Mouse (Mus musculus): Measurements from ENCODE around the gene Olfr1412.

The Olfr1412 gene

DNA sequence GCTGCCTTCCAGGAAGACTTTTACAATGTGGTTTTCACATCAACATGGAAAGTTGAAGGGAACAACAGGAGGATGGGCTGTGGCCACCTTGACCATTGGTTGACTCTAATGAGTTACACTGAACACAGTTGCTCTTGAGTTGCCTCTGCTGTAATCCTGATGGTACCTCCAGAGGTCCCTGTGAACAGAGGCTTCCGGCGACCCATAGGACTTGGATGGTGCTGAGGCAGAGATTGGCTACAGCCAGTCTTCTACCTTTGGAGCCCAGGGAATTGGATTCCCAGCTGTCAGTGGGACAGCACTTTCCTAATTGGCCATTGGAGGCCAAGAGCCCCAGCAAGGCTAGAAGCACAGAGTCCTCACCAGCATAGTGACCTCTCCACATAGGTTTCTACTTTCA is at the start of gene Olfr1412:
Gene Olfr1412 (plus strand): TSS at position 301 of the 400 bp plus-strand sequence.
- no peak for DNase-seq (ENCODE audit: low read depth in 2 of 2, low spot score in 2 of 2)

DNA sequence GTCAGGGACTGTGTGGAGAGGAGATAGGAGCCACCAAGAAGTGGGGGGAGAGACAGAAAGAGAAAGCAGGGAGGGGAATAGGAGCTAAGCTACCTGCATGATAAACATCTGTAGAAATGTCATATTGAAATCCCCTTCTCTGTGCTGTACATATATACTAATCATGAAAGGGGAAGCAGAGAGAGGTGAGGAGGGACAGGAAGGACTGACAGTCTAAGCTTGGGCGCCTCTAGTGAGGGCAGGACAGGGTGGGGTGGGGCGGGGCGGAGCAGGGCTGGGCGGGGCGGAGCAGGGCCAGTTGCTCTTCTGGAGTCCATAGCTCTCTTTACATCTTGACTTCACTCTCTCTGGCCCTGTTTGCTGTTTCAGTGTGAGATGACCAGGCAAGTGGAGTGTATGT is 48.6 kb upstream of the Olfr1412 start:
- no peak for DNase-seq (ENCODE audit: low read depth in 2 of 2, low spot score in 2 of 2)

DNA sequence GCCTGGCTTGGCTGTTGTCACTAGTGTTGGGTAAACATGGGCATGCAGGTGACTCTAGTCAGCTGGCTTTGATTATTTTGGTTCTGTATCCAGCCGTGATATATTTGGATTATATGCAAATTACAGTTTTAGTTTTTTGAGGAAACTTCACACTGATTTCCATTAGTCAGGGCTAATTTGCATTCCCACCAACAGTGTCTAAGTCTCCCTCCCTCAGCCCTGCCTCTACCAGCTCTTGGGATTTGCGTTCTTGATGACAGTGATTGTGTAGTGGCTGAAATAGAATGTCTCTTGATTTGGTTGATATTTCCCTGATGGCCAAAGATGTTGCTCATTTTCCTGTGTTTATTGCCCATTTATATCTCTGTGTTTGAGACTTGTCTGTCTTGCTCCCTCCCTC is 46.5 kb upstream of the Olfr1412 start:
- DNase-seq (ENCODE audit: low read depth in 2 of 2, low spot score in 2 of 2): no peak

DNA sequence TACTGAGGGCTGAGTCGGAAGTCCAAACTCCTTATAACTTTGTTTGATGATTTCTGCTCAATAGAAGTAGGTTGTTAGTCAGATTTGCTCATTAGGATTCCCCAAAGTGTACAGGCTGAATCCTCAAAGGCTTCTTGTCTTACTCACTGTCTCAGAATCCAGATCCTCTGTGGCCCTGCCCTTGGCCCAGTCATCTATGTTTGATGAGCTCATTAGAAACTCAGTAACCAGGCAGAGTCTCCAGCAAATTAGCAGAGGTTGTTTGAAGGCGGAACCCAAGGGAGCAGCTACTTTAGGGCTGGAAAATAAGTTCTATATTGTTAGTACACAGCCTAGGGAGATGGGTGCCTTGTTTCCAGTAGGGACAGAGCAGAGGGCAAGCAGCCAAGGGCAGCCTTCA is 39.6 kb upstream of the Olfr1412 start:
- no peak for DNase-seq (ENCODE audit: low read depth in 2 of 2, low spot score in 2 of 2)

DNA sequence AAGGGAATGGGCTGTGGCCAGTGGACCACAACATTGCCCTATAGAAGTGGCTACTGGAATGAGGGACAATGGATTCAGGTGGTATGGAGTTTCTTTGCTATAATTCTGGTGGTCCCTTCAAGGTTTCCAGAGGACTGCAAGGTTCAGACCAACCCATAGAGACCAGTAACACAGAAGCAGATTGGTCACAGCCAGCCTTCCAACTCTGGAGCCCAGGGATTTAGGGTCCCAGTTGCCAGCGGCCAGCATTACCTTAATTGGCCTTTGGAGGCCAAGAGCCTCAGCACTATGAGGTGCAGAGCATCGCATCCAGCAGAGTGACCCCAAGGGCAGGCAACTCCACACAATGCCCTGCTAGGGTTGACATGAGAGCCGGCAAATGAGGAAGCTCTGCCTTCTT is 14.6 kb upstream of the Olfr1412 start, which contains the start of gene Olfr1413:
Gene Olfr1413 (plus strand): TSS at position 301 of the 400 bp plus-strand sequence.
- DNase-seq (ENCODE audit: low read depth in 2 of 2, low spot score in 2 of 2): no peak

DNA sequence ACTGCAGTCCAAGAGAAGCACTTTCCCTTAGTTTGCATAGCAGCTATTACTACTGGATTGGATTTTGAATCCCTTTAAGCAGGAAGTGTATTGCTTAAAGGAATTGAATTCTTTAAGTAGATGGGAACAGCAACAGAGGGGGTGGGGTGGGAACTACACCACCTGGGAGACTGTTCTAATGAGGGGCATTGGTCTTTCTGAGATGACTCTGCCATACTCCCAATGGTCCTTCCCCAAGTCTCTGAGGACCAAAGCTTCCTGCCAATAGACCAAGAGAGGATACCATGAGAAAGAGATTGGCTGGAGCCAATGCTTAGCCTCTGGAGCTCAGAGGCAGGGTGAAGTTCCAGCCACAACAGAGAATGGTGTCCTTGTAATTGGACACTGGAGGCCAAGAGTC is 8.5 kb downstream of the Olfr1412 start, which contains the start of gene Olfr1411:
Gene Olfr1411 (plus strand): TSS at position 301 of the 400 bp plus-strand sequence.
- no peak for DNase-seq (ENCODE audit: low read depth in 2 of 2, low spot score in 2 of 2)

DNA sequence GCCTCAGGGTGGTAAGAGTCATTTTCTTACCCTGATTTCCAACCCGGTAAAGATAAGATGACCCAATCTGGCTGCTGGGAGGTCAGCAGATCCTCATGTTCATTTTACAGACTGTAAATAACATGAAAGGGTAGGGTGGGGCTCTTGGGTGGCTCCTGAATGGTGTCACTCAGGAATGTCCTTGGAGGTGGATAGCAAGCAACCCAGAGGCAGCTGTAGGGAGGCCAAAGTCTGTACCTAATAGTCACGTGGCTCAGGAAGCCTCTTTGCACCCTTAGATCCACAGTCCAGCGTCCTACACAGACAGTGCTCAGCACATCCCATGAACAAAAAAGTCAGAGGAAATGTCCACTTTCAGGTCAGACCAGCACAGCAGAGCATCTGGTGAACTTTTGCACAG is 10.4 kb downstream of the Olfr1412 start:
- DNase-seq (ENCODE audit: low read depth in 2 of 2, low spot score in 2 of 2): no peak

DNA sequence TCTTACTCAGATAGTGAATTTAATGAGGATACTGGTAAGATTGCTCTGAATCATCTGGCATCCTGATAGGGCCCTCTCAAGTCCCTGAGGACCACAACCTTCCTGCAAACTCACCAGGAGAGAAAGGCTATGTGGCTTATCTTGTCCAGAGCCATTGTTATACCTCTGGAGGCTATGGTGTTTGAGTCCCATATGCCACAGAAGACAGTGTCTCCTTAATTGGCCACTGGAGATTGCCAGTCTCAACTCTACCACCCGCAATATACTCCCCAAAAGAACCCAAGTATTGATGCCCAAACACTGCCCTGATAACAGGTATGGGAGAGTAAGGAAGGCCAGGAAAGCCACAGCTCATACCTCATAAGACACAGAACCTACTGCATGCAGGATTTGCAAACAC is 19.9 kb downstream of the Olfr1412 start, which contains the start of gene Olfr1410:
Gene Olfr1410 (plus strand): TSS at position 301 of the 400 bp plus-strand sequence.
- no peak for DNase-seq (ENCODE audit: low read depth in 2 of 2, low spot score in 2 of 2)

DNA sequence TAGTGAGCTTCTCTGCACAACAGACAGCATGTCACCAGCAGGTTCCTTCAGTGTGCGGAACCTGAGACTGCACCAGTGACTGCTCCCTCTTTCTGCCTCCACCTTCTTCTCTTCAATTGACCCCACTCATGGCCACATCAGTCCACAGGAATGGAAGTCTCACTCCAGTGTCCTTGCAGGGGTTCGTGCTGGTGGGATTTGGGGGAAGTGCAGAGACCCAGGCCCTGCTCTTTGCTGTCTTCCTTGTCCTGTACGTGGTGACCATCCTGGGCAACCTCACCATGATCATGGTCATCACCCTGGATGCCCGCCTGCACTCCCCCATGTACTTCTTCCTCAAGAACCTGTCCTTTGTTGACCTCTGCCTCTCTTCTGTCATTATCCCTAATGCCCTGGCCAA is 22.1 kb downstream of the Olfr1412 start:
- no peak for DNase-seq (ENCODE audit: low read depth in 2 of 2, low spot score in 2 of 2)

DNA sequence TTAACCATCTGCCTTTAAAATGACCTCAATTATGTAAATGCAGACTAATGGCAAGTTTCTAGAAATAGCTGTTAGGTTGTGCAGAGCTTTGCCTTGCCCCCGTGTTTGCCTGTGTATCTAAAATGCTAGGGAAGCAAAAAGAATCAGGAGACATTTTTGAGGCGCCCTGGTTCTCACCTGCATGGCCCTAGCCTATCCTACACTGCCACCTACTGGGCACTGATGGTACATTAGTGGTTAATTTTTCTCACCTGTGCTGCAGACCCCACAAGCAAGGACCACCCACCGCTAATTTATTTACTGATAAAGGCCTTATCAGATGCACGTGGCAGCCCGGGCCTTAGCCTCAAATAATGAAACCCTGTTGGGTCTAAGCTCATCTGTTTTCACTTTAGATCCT is 25.4 kb downstream of the Olfr1412 start:
- DNase-seq (ENCODE audit: low read depth in 2 of 2, low spot score in 2 of 2): peak; percentile 57 to 71

DNA sequence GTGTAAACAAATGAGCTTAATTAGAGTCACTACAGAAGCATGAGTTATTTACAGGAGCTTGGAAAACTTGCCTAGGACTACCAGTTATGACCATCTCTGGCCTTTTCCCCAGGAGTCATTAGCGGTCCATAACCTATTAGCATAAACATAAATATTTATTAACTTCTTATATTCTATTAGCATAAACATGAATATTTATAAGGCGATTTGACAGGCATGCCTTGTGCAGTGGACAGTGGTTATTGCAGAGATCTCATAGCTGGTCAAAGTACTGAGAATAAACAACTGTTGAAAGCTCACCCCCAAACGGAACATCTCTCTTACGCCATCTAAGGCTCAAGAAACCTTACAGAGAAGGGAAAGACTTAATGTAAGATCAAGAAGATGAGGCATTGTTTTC is 27.6 kb downstream of the Olfr1412 start:
- no peak for DNase-seq (ENCODE audit: low read depth in 2 of 2, low spot score in 2 of 2)

DNA sequence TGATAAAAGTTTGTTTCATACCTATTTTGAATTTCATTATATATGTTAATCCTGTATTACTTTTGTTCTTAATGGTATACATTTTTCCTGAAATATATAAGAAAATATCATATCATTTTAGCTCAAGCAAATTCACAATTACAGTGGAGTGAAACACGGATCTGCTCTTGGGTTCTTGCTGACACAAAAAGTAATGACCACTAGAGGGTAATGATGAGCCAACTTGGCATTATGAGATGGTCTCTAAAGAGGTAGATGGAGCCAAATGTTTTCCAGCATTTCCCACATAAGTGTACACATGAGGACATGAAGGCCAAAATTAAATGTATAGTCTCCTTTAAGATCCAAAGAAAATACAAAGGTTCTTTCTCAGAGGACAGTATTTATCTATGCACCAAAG is 28.9 kb downstream of the Olfr1412 start:
- no peak for DNase-seq (ENCODE audit: low read depth in 2 of 2, low spot score in 2 of 2)

DNA sequence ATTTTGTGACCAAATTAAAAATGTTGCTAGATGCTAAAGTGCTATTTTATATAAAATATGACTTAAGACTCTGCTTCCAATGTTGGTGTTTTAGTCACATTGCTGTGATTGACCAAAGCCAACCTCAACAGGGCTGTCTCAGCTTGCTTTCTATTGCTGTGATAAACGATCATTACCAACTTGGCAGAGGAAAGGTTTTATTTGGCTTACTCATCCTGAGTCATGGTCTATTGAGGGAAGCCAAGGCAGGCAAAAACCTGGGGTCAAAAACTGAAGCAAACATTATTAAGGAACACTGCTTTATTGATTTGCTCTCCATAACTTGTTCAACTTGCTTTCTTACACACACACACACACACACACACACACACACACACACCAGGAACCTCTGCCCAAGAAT is 30.5 kb downstream of the Olfr1412 start:
- DNase-seq (ENCODE audit: low read depth in 2 of 2, low spot score in 2 of 2): no peak

DNA sequence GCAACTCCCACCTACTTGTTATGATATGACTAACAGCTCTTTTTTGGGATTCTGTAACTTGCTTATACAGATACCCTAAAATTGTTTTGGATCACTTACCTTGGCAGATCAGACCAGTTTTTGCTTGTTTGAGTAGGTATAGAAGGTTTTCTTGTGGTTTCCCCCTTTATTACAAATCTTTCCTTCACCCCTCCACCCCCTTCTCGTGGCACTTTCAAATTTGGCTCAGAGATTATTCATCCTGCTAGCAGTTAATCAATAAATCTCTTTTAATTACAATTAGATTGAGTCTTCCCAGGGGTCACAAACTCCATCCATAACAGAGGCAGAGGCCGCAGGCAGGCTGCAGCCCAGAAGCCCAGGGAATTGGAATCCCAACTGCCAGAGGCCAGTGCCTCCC is 31.9 kb downstream of the Olfr1412 start, which contains the start of gene Olfr12:
Gene Olfr12 (plus strand): TSS at position 301 of the 400 bp plus-strand sequence.
- DNase-seq (ENCODE audit: low read depth in 2 of 2, low spot score in 2 of 2): no peak

DNA sequence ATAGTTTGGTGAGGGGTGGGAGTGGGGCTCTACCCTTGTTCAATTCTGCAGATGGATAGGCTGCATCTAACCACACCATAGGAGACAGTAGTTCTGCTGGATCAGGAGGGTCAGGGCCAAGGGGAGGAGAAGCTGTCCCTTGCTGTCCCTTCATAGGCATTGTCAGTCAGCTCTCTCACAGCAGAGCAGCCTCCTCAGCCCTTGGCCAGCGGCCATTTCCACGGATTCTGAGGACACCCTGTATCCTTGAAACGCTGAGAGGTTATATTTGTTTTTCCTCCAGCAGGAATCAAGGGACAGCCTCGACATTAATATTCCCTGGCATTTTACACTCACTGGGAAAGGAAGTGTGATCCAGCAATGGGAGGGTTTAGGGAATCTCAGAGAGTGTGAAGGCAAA is 32.8 kb downstream of the Olfr1412 start:
- no peak for DNase-seq (ENCODE audit: low read depth in 2 of 2, low spot score in 2 of 2)

DNA sequence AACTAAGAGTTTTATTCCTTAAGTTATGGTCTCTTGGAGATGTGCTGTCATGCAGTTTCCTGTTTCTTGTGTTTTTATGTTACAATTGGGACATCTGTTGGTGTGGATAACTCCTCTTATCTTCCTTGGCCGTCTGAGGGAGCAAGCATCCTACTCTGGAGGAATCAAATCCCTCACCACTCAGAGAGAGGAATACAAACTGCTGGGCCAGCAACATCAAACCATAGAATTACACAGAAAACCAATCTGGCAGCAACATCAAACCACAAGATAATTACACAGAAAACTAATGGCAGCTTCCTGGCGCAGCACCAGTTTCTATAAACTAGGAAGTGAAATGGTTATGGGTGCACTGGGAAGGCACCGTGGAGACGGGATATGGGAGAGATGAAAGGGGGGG is 42.6 kb downstream of the Olfr1412 start:
- no peak for DNase-seq (ENCODE audit: low read depth in 2 of 2, low spot score in 2 of 2)

DNA sequence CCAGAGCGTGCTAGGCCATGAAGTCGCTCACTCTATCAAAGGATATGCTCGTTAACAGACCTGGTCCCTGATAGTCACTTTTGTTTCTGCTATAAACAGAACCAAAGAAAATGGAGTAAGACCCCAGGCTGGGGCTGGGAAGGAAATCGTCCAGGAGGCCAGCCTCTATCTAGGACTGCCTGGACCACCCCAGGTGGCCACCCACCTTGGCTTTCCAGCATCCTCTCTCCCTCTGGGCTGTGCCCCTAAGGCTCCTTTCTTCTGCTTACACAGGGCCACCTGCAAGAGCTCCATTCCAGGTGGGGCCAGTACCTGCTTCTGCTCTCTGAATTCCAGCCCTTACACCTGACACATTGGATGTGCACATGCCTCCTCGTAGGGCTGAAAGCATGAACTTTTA is 46.6 kb downstream of the Olfr1412 start:
- no peak for DNase-seq (ENCODE audit: low read depth in 2 of 2, low spot score in 2 of 2)

DNA sequence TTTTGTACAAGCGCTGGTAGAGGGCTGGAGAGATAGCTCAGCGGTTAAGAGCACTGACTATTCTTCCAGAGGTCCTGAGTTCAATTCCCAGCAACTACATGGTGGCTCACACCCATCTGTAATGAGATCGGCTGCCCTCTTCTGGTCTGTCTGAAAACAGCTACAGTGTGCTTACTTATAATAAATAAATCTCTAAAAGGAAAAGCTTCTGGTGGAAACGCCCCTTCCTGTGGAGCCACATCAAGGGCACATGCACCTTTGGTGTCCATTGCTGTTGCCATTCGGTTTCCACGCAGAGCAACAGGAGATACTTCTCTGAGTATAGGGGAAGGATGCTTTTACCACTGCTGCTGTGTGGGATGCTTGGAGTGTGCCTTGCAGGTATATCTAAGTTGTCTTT is 47.4 kb downstream of the Olfr1412 start:
- peak in 1 of 2 experiments; percentile 30 for DNase-seq (ENCODE audit: low read depth in 2 of 2, low spot score in 2 of 2)

DNA sequence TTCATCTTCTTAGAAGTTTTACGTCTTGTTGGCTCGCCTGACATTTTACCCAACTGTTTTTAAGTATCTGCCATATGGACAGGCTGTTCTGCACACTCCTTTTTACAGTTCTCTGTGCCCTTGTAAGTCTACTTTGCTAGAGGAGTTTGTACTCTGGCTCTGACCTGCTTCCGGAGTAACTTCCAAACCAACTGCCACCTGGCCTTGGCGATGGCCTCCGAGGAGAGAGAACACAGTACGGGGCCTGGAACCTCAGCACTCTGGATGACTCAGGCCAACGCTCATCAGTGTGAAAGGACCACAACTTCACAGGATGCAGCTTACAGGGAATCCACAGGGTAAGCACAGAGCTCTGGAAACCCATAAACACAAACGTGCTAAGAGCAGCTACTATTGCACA is 48.1 kb downstream of the Olfr1412 start:
- DNase-seq (ENCODE audit: low read depth in 2 of 2, low spot score in 2 of 2): no peak

DNA sequence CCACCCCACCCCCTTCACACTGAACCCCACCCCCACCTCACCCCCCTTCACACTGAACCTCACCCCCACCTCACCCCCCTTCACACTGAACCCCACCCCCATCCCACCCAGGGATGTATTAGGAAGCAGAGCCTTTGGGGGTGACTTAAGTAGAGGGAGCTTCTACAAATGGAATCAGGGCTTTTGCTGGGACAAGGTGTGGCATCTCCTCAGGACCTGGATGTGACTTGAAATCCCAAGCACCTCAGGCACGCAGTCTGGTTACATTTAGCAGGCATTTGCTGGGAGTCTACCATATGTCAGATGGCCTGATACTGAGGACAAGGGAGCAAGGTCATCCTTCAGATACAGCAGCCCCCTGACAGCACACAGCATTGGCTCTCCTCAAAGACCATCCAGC is 49.0 kb downstream of the Olfr1412 start:
- DNase-seq (ENCODE audit: low read depth in 2 of 2, low spot score in 2 of 2): no peak

DNA sequence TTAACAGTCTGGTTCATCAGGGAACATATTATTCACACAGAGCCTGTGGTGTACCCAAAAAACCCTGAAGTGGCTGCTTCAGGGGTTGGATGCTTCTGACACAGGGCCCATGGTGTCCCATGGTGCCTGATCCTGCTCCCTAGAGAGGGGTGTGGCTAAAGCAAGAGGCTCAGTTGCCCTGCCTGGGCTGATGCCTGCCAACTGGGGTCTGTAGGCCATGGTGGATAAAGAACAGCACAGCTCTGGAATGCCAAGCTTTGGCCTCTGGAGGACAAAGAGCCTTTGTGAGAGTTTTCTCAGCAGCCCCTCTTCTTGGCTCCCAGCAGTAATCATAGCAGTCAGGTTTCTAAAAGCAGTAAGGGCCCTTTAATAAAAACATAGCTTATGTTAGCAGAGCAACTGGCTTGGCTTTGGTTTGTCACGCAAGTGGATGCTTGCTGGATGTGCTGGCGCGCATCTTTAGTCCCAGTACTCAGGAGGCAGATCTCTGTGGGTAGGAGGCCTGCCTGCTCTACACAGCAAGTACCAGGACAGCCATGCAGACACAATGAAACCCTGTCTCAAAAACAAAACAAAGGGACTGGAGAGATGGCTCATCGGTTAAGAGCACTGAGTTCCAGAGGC is 49.5 kb downstream of the Olfr1412 start:
- DNase-seq (ENCODE audit: low read depth in 2 of 2, low spot score in 2 of 2): no peak

DNA sequence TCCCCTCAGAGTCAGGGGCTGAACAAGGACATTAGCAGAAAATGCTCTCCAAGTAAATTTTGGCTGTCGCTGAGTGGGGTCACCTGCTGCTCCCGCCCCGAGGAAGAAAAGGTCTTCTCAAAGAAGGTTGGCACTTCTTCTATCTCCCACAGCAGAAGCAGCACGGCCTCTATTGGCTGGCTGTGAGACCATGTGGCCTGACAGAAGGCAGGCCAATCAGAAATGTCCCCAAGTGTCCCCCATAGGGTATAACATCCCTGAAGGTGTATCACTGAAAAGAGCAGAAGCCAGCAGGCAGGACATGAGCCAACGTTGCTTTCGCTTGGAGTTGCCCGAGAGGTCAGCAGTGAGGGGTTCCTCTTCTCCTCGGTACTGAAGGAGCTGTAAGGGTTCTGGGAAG is 50.4 kb downstream of the Olfr1412 start:
- DNase-seq (ENCODE audit: low read depth in 2 of 2, low spot score in 2 of 2): no peak

DNA sequence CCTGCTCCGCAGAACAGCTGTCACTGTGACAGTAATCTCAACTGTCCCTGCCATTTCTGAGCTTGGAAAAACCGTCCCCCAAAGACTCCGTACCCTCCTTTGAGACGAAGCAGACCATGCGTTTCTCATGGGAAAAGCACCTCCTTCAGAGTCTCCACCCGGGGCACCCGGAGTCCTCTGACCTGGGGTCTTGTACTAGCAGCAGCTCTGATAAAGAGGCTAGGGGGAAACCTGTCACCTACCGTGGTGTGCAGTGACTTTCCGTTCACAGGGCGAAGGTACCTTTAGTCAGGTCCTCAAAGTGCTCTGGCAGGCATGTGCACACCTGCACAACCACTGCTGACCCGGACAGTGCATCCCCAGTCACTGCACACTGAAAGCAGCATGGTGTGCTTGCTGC is 51.1 kb downstream of the Olfr1412 start:
- no peak for DNase-seq (ENCODE audit: low read depth in 2 of 2, low spot score in 2 of 2)
